Mouse (Mus musculus) thymus, adult 2 months (tissue): ENCODE measurements around the gene Thrb. TPM values are rescaled to one million over a fixed set of nuclear protein-coding genes. Genes with fewer than 3 reads are reported as not detected.

Source experiments
- DNase-seq: peaks from one replicate; pipeline ENCODE4 v3.0.0; 2021
- H3K27ac ChIP-seq: fragments of 200-500 bp; 2 replicates; pipeline ENCODE4 v1.5.1; 2012; ENCODE audit warnings: low read length, control low read depth; ENCODE audit not compliant: control insufficient read depth, insufficient read depth
- H3K27me3 ChIP-seq: fragments of 200-500 bp; 2 replicates; pipeline ENCODE4 v1.6.1; 2012; ENCODE audit warnings: mild to moderate bottlenecking, low read length, moderate library complexity, mixed read lengths; ENCODE audit not compliant: control insufficient read depth, insufficient read depth
- H3K36me3 ChIP-seq: fragments of 200-500 bp; 2 replicates; pipeline ENCODE4 v1.6.1; 2012; ENCODE audit warnings: mild to moderate bottlenecking, low read length, moderate library complexity; ENCODE audit not compliant: control insufficient read depth, insufficient read depth
- H3K4me1 ChIP-seq: fragments of 200-500 bp; replicated peaks from 2 replicates; pipeline ENCODE4 v1.6.1; 2012; ENCODE audit warnings: low read length; ENCODE audit not compliant: control insufficient read depth, insufficient read depth
- H3K4me3 ChIP-seq: fragments of 200-500 bp; 2 replicates; pipeline ENCODE4 v1.5.1; 2012; ENCODE audit warnings: mild to moderate bottlenecking, low read length, control low read depth, moderate library complexity; ENCODE audit not compliant: control insufficient read depth, insufficient read depth
- CTCF ChIP-seq: fragments of 200-500 bp; IDR thresholded peaks from 2 replicates; pipeline ENCODE4 v1.5.1; 2012; ENCODE audit warnings: mild to moderate bottlenecking, control low read depth, low read length, moderate library complexity, borderline replicate concordance; ENCODE audit not compliant: control insufficient read depth, poor library complexity, insufficient read depth; ENCODE audit errors: extremely low read depth
- POLR2A ChIP-seq: fragments of 200-500 bp; IDR thresholded peaks from 2 replicates; pipeline ENCODE4 v1.6.1; 2012; ENCODE audit warnings: mild to moderate bottlenecking, low read length, control low read depth, moderate library complexity; ENCODE audit not compliant: control insufficient read depth, poor library complexity, insufficient read depth; ENCODE audit errors: extremely low read depth
- WGBS: fragments of 180-500 bp; shearing (Covaris S2); methylation state at CpG from one replicate; pipeline ENCODE4 v1.1.7; 2018; 5-methylcytosine and 5-hydroxymethylcytosine counted together
- polyA plus RNA-seq: library from polyadenylated mRNA; depleted of rRNA; stranded (reverse); fragments of >200 nt; gene quantifications from 2 replicates; pipeline ENCODE4 v1.2.3, GENCODE M21; 2012; rRNA removed

Thrb gene
- 1.5 TPM in 2 replicates for polyA plus RNA-seq

GRCm38 (mm10) chr14:17659686-17660328 lies at the start of gene Thrb:
Gene Thrb, plus strand, starts transcription at chr14:17660261.
- Histone ChIP-seq H3K4me3 (peak within 1 kb of the TSS; percentile 60), H3K4me1 (peaks cover 9% of the 10 kb centered on the region), H3K27ac (no peak within 1 kb of the TSS), H3K27me3 (no peaks in the 10 kb centered on the region; the same call in 1 of the 2 replicates), H3K36me3 (no peaks in the 10 kb centered on the region)
- DNase-seq, result peak; percentile 46
- no peak for TF ChIP-seq POLR2A
- no peak; the same call in 1 of the 2 replicates for TF ChIP-seq CTCF
- under 1% methylated on average over 23 of the region's 23 CpGs for WGBS

- no peak overlapping the region for H3K4me3 ChIP-seq
- WGBS, result 68% methylated on average over 3 of the region's 3 CpGs
- no peak for DNase-seq
- TF ChIP-seq CTCF, result no peak
- TF ChIP-seq POLR2A, result no peak
- no peaks in the 10 kb centered on the region for H3K27me3 ChIP-seq
- H3K27ac ChIP-seq, result no peak overlapping the region
- H3K36me3 ChIP-seq, result no peaks in the 10 kb centered on the region
- H3K4me1 ChIP-seq, result no peaks in the 10 kb centered on the region
These were observed 38.4 kb upstream of the Thrb start for GRCm38 (mm10) chr14:17621671-17622070.

GRCm38 (mm10) chr14:17623936-17624335 lies 36.1 kb upstream of the Thrb start:
- no peak for TF ChIP-seq CTCF
- TF ChIP-seq POLR2A, result no peak
- 95% methylated on average over 2 of the region's 2 CpGs for WGBS
- no peak overlapping the region for H3K4me3 ChIP-seq

GRCm38 (mm10) chr14:17629215-17629614 lies 30.8 kb upstream of the Thrb start:
- Histone ChIP-seq H3K36me3 (no peaks in the 10 kb centered on the region), H3K27ac (no peak overlapping the region), H3K27me3 (no peaks in the 10 kb centered on the region), H3K4me1 (peaks cover 8% of the 10 kb centered on the region), H3K4me3 (no peak overlapping the region)
- no peak for TF ChIP-seq POLR2A
- no peak for TF ChIP-seq CTCF
- DNase-seq, result no peak
- WGBS, result 61% methylated on average over 5 of the region's 5 CpGs

More at GRCm38 (mm10) chr14:17623936-17624335, 36.1 kb upstream of the Thrb start:
- Histone ChIP-seq H3K4me1 (no peaks in the 10 kb centered on the region), H3K36me3 (no peaks in the 10 kb centered on the region), H3K27ac (no peak overlapping the region), H3K27me3 (no peaks in the 10 kb centered on the region)
- DNase-seq, result no peak

GRCm38 (mm10) chr14:17632887-17633522 lies 27.1 kb upstream of the Thrb start:
- Histone ChIP-seq H3K4me3 (no peak overlapping the region), H3K36me3 (no peaks in the 10 kb centered on the region), H3K27ac (no peak overlapping the region), H3K27me3 (no peaks in the 10 kb centered on the region), H3K4me1 (peaks cover 8% of the 10 kb centered on the region)
- peak; percentile 43 for DNase-seq
- 8% methylated on average over 19 of the region's 19 CpGs for WGBS
- no peak for TF ChIP-seq POLR2A
- no peak for TF ChIP-seq CTCF

- Histone ChIP-seq H3K36me3 (no peaks in the 10 kb centered on the region), H3K4me1 (peaks cover 8% of the 10 kb centered on the region), H3K27ac (no peak overlapping the region), H3K4me3 (no peak overlapping the region), H3K27me3 (no peaks in the 10 kb centered on the region)
- 82% methylated on average over 3 of the region's 3 CpGs for WGBS
- no peak for TF ChIP-seq CTCF
- no peak for TF ChIP-seq POLR2A
- DNase-seq, result no peak
These were observed 23.1 kb upstream of the Thrb start for GRCm38 (mm10) chr14:17636971-17637370.
